Mouse (Mus musculus): Measurements from ENCODE around the gene Add2. TPM values are rescaled to one million over a fixed set of nuclear protein-coding genes. Genes with fewer than 3 reads are reported as not detected.

The Add2 gene
- polyA plus RNA-seq, 1 experiment, result 1.7 TPM

DNA sequence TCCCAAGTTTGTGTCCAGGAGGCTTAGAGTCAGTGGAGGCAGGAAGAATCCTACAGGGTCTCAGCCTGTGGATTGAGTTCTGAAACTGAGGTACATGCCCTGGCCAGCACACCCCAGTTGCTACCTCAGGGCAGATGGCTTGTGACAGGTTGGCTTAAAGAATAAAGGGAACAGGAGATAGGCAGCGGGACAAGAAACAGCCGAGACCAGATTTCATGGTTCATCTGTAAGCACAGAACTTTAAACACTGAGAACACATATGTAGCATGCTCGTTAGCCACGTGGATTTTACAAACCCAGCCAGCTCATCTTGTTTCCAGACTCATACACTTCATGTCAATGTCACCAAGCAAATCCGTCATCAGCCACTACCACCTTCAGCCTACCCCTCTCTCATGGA is 139.4 kb downstream of the Add2 start:
- TF ChIP-seq CTCF (IDR thresholded peaks at IDR 0.05; ENCODE audit: control insufficient read depth, insufficient read depth, insufficient replicate concordance, low read depth, low read length) (no peak), POLR2A (IDR thresholded peaks at IDR 0.05; ENCODE audit: control insufficient read depth, low read depth, low read length) (no peak)
- Histone ChIP-seq H3K27me3 (ENCODE audit: control insufficient read depth, insufficient read depth, low read length) (no peaks in the 10 kb centered on the region), H3K4me3 (ENCODE audit: control insufficient read depth, low read depth, low read length) (no peak overlapping the region), H3K27ac (ENCODE audit: control insufficient read depth, insufficient read depth, low read depth, low read length) (no peak overlapping the region), H3K36me3 (ENCODE audit: control insufficient read depth, insufficient read depth, low read length) (no peaks in the 10 kb centered on the region), H3K4me1 (ENCODE audit: control insufficient read depth, insufficient read depth, low read length) (no peaks in the 10 kb centered on the region)

DNA sequence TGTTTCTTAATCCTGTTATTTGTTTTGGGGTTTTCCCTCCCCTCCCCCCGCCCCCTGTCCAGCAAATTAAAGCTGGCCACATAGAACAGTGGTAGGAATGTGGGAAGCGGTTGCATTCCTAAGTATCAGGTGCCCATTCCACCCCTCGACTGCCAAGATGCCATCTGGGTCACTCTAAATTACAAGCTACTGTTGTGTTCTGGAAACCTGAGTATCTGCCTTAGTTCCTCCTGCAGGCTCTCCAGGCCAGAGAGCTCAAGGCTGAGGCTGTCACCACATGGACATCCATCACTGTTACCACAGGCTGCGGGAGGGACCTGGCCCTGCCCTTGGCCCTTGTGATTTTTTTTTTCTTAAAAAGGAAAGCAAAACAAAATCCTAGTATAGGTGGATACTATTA is 140.7 kb downstream of the Add2 start:
- Histone ChIP-seq H3K36me3 (ENCODE audit: control insufficient read depth, insufficient read depth, low read length) (no peaks in the 10 kb centered on the region), H3K27me3 (ENCODE audit: control insufficient read depth, insufficient read depth, low read length) (no peaks in the 10 kb centered on the region), H3K4me1 (ENCODE audit: control insufficient read depth, insufficient read depth, low read length) (no peaks in the 10 kb centered on the region), H3K27ac (ENCODE audit: control insufficient read depth, insufficient read depth, low read depth, low read length) (no peak overlapping the region), H3K4me3 (ENCODE audit: control insufficient read depth, low read depth, low read length) (no peak overlapping the region)
- TF ChIP-seq CTCF (IDR thresholded peaks at IDR 0.05; ENCODE audit: control insufficient read depth, insufficient read depth, insufficient replicate concordance, low read depth, low read length) (no peak), POLR2A (IDR thresholded peaks at IDR 0.05; ENCODE audit: control insufficient read depth, low read depth, low read length) (no peak)

Other genes with a start within 250 kb of the Add2 start
- gene Nat8f6, start 207.7 kb upstream of the Add2 start, polyA plus RNA-seq (2012; rRNA removed), result 0.23 and 0.41 TPM in 2 replicates
- 1.3 and 2.9 TPM in 2 replicates for gene Nat8f5, start 207.7 kb upstream of the Add2 start, polyA plus RNA-seq (2012; rRNA removed)
- gene Nat8, start 196.6 kb upstream of the Add2 start, polyA plus RNA-seq (2012; rRNA removed), result 10.4 and 10.7 TPM in 2 replicates
- 0.22 and 0.23 TPM in 2 replicates for gene Nat8f2, start 159.5 kb upstream of the Add2 start, polyA plus RNA-seq (2012; rRNA removed)
- 27.6 and 45.1 TPM in 2 replicates for gene Nat8f4, start 123.8 kb upstream of the Add2 start, polyA plus RNA-seq (2012; rRNA removed)
- gene Tprkb, start 116.8 kb upstream of the Add2 start, polyA plus RNA-seq (2012; rRNA removed), result 10.8 and 11.1 TPM in 2 replicates
- 6.1 and 7.6 TPM in 2 replicates for gene Nat8f1, start 113.0 kb upstream of the Add2 start, polyA plus RNA-seq (2012; rRNA removed)
- 12.2 and 15.7 TPM in 2 replicates for gene Dusp11, start 67.0 kb upstream of the Add2 start, polyA plus RNA-seq (2012; rRNA removed)
- gene Figla, start 12.5 kb upstream of the Add2 start, polyA plus RNA-seq (2012; rRNA removed), result 0.99 and 1.6 TPM in 2 replicates
- 2.1 and 2.7 TPM in 2 replicates for gene Tgfa, start 166.5 kb downstream of the Add2 start, polyA plus RNA-seq (2012; rRNA removed)